Mouse (Mus musculus) kidney, postnatal 14 days (tissue): ENCODE results near the gene Timm29.

Source experiments
- DNase-seq: peaks from one replicate; pipeline ENCODE4 v3.0.0; 2022; ENCODE audit warnings: mixed read lengths

The Timm29 gene

GRCm38 (mm10) chr9:21592703-21593121, at the start of gene Timm29, which contains the start of gene Yipf2:
Gene Timm29 (plus strand): TSS chr9:21592722.
Gene Yipf2 (minus strand): TSS chr9:21592828.
- peak; percentile 95 for DNase-seq

DNA sequence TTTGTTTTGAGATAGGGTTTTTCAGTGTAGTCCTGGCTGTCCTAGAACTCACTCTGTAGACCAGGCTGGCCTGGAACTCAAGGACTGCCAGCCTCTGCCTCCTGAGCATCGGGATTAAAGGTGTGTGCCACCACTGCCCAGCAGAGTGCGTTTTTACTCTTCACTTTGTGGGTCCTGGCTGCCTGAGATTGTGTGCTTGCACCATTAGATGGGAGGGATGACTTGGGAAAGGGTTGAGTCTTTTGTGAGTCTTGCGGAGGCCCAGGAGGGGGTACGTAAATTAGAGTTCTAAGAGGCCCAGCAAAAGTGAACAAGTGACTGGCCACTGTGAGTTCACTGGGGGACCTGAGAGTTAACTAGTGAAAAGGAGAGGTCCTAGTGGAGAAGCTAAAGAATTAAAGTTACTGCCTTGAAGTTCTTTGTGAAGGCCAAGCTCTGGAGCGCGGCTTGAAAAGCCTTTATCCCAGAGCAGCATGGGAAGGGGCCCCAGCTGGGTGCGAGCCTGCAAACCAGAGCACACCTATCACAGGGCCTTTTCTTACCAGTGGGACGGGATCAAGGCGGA, 47.1 kb upstream of the Timm29 start:
- DNase-seq = no peak

DNA sequence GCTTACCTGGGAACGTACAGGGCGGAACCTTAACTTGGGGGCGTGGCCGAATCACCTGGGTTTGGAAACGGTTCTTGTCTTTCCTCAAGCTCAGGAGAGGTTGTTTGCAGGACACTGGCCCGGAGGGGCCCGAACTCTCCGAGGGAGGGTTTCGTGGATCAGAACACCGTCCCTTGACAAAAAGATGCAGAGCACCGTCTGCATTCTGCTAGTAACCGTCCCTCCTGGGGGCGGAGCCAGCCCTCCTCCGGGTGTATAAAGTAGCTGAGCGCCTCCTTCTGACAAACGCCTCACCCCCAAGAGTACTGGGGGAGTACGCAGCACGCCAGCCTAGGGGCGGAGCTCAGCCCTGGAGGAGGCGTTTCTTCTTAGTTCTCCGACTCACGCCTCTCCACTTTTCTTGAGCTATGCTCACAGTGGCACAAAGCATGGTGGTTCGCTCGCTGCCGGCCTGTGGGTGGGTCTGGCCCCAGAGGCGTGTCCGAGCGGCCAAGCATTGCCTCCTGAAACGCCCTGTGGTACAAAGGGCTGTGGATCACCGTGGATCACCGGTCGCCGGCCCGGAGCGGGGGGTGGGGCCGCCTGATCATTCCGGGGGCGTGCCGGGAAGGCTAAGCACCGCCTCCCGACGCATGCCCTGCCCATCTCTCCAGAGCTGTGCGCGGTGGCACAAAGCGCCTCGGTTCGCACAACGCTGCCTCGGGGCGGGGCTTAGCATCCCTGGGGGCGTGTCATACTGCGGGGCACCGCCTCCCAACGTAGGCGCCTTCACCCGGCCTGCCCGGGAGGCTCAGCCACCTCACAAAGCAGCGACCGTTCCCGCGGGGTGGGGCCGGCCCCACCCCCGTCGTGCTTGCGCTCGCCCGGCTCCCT, 46.4 kb upstream of the Timm29 start:
- DNase-seq = peak; percentile 100

DNA sequence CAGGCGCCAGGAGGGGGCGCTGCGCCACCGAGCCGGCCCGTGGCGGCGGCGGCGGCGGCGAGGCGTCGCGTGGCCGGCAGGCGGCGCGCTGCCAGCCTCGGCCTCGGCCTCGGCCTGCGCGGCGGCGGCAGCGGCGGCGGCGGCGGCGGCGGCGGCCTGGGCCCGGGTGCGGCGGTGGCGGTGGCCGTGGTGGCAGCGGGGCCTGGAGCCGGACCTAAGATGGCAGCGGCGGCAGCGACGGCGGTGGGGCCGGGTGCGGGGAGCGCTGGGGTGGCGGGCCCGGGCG, 45.8 kb upstream of the Timm29 start, which contains the start of gene Carm1:
Carm1 (plus strand) TSS at position 106 of the 286 bp plus-strand sequence.
- DNase-seq = no peak

GRCm38 (mm10) chr9:21547075-21547941, 45.2 kb upstream of the Timm29 start:
- DNase-seq = peak; percentile 80

DNA sequence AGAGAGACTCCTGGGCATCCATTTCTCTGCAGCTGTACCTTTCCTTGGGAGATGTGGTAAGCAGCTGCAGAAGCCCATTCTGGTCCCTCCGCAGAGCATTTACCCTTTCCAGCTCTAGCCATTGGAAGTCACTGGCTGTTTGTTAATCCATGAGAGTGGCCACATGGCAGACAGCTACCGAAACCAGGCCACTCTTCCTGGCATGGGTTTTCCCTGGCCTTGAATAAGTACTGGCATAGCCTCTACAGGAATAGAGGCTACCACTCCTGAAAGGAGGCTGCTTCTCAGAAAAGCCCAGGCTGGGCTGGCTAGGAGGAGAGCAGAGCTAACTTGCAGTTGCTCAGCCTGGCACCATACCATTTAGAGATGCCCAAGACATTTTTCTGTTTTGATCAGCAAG, 41.5 kb upstream of the Timm29 start:
- no peak for DNase-seq

DNA sequence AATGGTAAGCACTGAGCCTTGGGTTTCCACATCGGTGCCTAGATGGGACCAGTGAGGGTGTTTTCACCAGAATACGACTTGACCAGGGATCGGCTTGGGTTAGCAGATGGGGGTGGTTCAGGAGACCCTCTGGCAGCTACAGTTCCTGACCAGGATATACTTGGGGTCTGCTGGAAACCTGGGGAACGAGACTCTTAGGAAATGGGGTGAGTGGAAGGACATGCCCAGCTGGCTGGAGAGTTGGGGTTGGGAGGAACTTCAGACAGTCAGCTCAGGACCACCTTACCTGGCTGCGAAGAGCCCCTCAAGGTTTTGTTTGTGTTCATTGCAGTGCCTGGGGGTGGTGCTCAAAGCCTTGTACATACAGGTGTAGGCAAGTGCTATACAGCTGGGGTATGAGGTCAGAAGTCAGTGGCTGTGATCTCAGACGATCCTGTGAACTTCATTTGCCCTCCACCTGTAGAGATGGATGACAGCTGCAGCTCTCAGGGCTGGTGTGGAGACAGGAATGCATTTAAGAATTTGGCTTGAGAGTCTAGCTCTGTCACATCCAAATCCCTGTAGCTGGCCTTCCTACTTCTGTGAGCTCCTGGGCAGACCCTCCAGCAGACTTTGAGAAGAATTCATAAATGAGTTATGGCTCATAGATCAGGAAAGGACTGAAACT, 38.8 kb upstream of the Timm29 start:
- DNase-seq = no peak

- no peak for DNase-seq
Observed at GRCm38 (mm10) chr9:21555198-21555742, 37.3 kb upstream of the Timm29 start.

DNA sequence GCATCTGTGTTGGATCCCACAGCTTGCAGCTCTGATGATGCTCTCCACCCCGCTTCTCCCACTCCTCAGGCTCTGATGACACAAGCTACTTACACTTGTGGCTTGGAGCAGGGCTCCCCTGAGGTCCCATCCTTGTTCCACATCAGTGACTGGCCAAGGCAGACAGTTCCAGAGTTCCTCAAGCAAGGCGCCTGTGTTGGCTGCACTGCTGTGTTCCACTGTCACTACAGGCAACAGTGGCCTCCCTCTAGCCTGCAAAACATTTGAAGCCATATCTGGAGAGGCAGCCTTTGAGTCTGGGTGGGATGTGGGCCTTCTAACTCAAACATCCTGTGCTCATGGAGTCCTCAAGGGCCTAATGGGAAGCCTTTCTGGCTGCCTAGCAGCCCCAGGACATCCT, 35.5 kb upstream of the Timm29 start:
- DNase-seq = no peak

DNA sequence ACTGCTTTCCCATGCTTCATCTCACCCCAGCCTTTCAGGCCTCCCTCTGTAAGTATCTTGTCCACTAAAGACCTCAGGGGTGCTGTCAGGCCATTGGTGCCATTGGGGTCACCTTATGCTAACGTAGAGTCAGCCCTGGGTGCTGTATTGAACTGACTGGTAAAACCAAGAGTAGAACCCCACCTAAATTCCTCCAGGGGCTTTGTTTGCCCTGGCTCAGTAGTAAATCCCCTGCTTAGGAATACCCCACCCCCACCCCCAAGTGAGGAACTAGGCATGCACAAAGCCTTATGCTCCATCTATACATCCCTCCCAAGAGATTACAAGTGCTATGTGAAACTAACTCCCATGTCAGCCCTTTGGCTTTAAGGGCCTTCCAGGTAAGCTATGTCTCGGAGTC, 35.0 kb upstream of the Timm29 start:
- DNase-seq = no peak

GRCm38 (mm10) chr9:21558366-21558765, 34.2 kb upstream of the Timm29 start:
- DNase-seq = peak; percentile 56

DNA sequence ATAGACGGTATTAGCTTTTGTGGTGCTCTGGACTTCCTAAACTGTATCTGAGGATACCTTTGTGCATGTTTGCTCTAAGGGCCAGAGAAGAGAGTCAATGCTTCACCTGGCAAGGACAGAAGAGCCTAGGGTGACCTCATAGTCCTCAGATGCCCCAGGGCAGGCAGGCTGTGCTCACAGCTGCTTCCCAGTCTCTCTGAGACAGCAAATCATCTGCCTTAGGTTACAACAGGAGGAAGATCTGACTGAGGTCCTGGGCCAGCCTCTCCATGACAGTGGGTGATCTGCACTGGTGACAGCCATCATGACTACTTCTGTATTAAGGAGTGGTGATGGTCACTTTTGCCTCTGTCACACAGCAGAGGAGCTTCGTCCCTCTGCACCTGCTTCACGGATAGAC, 33.4 kb upstream of the Timm29 start:
- no peak for DNase-seq

GRCm38 (mm10) chr9:21564420-21564819, 28.1 kb upstream of the Timm29 start:
- DNase-seq = no peak

DNA sequence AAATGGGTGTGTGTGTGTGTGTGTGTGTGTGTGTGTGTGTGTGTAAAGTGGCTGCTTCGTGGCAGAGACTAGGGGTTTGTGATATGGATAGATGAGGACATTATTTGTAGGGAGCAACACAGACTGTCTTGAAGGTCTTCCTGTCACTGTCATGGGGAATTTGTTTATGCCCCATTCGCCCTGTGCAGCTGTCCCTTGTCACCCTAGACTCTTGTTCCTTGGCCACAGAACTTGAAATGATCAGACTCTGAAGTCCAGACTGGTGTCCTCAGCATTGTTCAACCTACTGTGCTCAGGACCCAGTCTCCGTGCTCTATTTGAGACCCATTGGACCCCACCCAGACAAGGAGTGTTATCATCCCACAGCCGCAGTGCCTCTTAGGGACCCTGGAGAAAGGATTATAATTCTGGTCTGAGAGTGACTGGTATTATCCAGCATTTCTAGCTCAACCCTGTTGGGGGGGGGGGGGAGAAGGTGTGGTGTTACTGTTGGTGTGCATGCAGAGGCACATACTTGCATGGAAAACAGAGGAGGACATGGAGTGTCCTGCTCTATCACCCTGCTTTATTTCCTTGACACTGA, 27.4 kb upstream of the Timm29 start:
- no peak for DNase-seq

- no peak for DNase-seq
Observed at GRCm38 (mm10) chr9:21566538-21566937, 26.0 kb upstream of the Timm29 start.

DNA sequence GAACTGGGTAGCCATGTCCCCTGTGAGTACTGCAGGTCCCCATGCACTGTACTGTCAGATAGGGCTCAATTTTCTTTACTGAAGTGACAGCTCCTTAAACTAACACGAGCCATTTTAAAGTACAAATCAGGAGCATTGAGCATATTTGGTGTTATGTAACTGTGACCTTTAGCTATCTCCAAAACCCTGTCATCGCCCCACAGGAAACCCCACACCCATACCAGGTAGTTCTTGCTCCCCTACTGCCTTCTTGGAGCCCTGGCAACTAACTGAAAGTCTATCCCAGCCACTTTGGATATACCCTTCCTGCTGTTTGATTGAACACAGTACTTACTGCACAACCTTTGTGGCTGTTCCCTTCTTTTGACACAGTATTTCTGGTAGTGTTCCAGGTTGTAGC, 25.5 kb upstream of the Timm29 start:
- no peak for DNase-seq

DNA sequence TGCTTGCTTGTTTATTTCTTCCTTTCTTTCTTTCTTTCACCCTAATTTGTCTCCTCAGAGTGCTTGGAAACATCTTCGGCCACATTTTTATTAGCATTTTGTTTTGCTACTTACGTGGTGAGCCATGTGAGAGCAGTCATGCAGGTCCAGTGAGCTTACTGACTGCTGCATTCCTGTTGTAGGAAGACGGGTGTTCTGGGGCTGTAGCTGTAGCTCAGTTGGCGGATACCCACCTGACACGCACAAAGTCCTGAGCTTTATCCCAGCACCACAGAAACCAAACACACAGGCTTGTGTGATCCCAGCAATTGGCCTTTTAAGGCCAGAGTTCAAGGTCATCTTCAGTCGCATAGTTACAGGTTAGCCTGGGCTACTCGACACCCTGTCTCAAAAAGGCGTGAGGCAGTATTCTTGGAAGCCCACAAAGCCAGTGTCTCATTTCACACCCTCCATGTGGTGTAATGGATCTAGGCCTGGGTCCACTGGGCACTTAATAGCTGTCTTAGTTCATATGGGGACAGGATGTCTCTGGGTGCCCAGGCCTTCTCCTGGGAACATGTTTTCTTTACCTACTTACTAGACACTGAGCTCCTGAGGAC, 23.8 kb upstream of the Timm29 start:
- no peak for DNase-seq

DNA sequence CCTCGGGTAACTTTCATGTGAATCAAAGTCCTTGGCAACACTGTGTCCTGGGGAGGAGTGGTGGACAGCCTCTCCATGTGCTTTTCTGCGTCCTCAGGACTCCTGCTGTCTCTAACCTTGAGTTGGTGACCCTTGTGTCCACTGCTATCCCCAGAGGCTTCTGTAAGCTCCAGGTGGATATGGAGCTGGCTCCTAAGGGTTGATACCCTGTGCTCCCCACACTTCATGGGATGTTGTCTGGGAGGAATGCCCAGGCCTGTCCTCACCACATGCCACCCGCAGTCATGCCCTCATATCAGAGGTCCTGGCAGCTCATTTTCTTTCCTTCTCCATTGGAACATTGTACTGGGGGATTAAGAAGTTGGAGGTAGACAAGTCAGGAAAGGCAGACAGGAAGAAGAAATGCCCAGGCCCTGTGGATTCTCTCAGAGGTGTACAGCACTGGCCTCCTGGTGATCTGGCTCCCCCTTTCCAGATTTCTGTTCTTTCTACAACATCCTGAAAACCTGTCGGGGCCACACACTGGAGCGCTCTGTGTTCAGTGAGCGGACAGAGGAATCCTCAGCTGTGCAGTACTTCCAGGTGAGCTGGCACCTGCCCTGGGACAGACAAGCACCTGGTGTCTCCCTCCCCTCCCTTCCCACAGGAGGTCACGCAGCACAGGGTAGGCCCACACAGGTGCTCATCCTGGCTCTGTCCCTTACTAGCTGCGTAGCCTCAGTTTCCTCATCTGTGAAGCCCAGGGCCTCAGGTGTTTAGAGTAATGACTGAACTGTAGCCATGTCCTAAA, 18.3 kb upstream of the Timm29 start:
- DNase-seq = no peak

DNA sequence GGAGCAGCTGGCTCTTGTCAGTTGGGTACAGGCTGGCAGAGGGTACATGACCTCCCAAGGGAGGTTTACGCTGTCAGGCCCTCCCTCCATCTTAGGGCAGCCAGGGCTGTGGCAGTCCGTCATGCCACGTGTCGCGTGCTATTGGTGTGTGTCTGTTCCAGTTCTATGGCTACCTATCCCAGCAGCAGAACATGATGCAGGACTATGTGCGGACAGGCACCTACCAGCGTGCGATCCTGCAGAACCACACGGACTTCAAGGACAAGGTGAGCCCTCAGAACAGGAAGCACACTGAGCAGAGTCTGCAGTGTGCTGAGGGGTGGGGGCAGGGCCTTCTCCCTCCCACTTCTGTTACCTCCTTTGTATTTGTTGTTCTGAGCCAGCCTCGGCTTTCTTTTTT, 17.3 kb upstream of the Timm29 start:
- no peak for DNase-seq

GRCm38 (mm10) chr9:21576286-21576685, 16.2 kb upstream of the Timm29 start:
- no peak for DNase-seq

DNA sequence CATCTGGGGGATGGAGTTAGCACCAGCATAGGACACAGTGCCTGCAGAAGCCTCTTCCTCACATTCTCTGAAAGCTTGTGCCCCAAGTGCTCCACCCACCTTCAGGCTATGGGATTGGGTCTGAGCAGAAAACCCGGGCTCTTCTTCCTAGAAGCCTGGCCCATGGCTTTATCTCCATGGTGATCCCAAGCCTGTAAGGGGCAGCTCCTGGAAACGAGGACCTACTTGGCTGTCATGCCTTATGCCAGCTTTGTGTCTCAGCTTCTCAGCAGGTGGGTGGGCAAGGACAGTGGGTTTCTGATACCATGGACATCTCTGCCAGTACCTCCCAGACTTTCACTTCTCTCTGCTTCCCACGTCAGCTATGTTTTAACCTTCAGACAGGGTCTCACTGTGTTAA, 14.3 kb upstream of the Timm29 start:
- no peak for DNase-seq
